ENCODE assay signal across 8 mouse cellular contexts in the genomic region with DNA sequence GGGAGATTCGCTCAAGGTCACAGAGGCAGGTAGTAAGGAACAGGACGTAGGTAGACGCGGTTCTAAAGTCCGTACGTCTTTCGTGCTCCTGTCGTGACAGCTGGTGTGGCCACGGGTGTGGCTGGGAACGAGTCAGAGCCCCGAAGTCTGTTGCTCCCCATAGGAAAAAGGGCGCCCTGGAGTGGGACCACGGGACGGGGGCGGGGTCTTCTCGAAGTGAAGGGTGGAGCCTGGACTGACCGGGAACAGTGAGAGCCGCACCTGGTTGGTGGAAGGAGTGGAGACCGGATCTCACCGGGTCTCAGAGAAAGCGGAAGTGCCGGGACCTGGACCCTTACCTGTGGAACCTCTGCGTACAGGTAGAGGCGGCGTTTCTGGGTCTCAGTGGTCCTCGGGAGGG. TPM values are rescaled to one million over a fixed set of nuclear protein-coding genes. Genes with fewer than 3 reads are reported as not detected.
A peak's percentile ranks its signal among the peaks of the same experiment; 100 is the strongest.
DNase-seq lines count a peak whose midpoint lies in the region; ATAC-seq and TF ChIP-seq lines count a peak whose summit lies in the region.

No protein-coding gene starts in this region.

- WGBS in kidney, postnatal 0 days = under 1% methylated on average over 26 of the region's 26 CpGs

- DNase-seq in adrenal gland, postnatal 14 days = peak; percentile 53
- no peak for DNase-seq in adrenal gland, adult 8-10 months
- DNase-seq in c-Kit-negative CD71-positive TER-119-positive erythroid progenitor cells, embryonic 14.5 days (ENCODE audit: low read depth, low spot score) = peak; percentile 8
- DNase-seq in kidney, postnatal 0 days (ENCODE audit: low spot score) = peak; percentile 68
- peak; percentile 82 for DNase-seq in lung, postnatal 36 days
- peak; percentile 81 for DNase-seq in testis, postnatal 14 days (ENCODE audit: low spot score)
- no peak for DNase-seq in right cerebral cortex, postnatal 36 days (ENCODE audit: low spot score in 2 of 2)

- peak overlapping the region; percentile 52; the same call in 1 of the 2 replicates for H3K27ac ChIP-seq in kidney, postnatal 0 days

- H3K4me2 ChIP-seq in kidney, postnatal 0 days (ENCODE audit: low read length) = peak overlapping the region; percentile 72

- no peak for TF ChIP-seq CTCF in kidney, postnatal 0 days (IDR thresholded peaks at IDR 0.05; ENCODE audit: low read depth)

- H3K4me1 ChIP-seq in kidney, postnatal 0 days (replicated peaks; ENCODE audit: insufficient read depth, low read length) = no peaks in the 10 kb centered on the region

- H3K9me3 ChIP-seq in kidney, postnatal 0 days (replicated peaks; ENCODE audit: low read length) = no peaks in the 10 kb centered on the region

- peak overlapping the region; percentile 43 for H3K9ac ChIP-seq in kidney, postnatal 0 days (ENCODE audit: low read depth, low read length)

- H3K27me3 ChIP-seq in kidney, postnatal 0 days (ENCODE audit: insufficient read depth, low read length) = no peaks in the 10 kb centered on the region

- no peaks in the 10 kb centered on the region for H3K36me3 ChIP-seq in kidney, postnatal 0 days (ENCODE audit: insufficient read depth, low read length)

- ATAC-seq in granulocyte monocyte progenitor cell, adult 5-6 weeks (replicated peaks; ENCODE audit: poor library complexity, severe bottlenecking) = peak; percentile 50
- peak; percentile 91 for ATAC-seq in kidney, postnatal 0 days (replicated peaks; ENCODE audit: low FRiP score, low read depth)

- peak overlapping the region; percentile 34 for H3K4me3 ChIP-seq in kidney, postnatal 0 days (replicated peaks; ENCODE audit: low read depth, low read length)

RNA-seq across cellular contexts. Expression of gene Lpin3, which starts 7.4 kb away (rescaled TPM):
- 36.2 and 42.1 TPM in 2 replicates for total RNA-seq in adrenal gland, postnatal 14 days (2021)
- total RNA-seq in adrenal gland, adult 8-10 months (2022) = 10 to 100 TPM; 39.0 to 84.3 (median 50.2) TPM
- total RNA-seq in granulocyte monocyte progenitor cell, adult 5-6 weeks (2014; fragmentation: Nextera tagmentation) = not detected in 2 replicates
- not detected in 2 replicates for total RNA-seq in granulocyte monocyte progenitor cell, adult 5-6 weeks (2017)
- polyA plus RNA-seq in kidney, postnatal 0 days (2015; fragmentation: Nextera tagmentation; extraction: Ambion mirVana) = 4.1 and 4.2 TPM in 2 replicates

RNA-seq across cellular contexts. Expression of gene Zhx3, which starts 15.1 kb away (rescaled TPM):
- 87.8 and 103 TPM in 2 replicates for total RNA-seq in adrenal gland, postnatal 14 days (2021)
- 10 to 100 TPM; 66.1 to 97.0 (median 75.6) TPM for total RNA-seq in adrenal gland, adult 8-10 months (2022)
- total RNA-seq in granulocyte monocyte progenitor cell, adult 5-6 weeks (2014; fragmentation: Nextera tagmentation) = 5.3 and 16.5 TPM in 2 replicates
- total RNA-seq in granulocyte monocyte progenitor cell, adult 5-6 weeks (2017) = 3.9 and 4.4 TPM in 2 replicates
- polyA plus RNA-seq in kidney, postnatal 0 days (2015; fragmentation: Nextera tagmentation; extraction: Ambion mirVana) = 12.6 and 12.7 TPM in 2 replicates

RNA-seq across cellular contexts. Expression of gene Emilin3, which starts 24.3 kb away (rescaled TPM):
- 0.15 and 0.23 TPM in 2 replicates for total RNA-seq in adrenal gland, postnatal 14 days (2021)
- total RNA-seq in adrenal gland, adult 8-10 months (2022) = not detected
- total RNA-seq in granulocyte monocyte progenitor cell, adult 5-6 weeks (2014; fragmentation: Nextera tagmentation) = not detected in 2 replicates
- not detected in 2 replicates for total RNA-seq in granulocyte monocyte progenitor cell, adult 5-6 weeks (2017)
- polyA plus RNA-seq in kidney, postnatal 0 days (2015; fragmentation: Nextera tagmentation; extraction: Ambion mirVana) = 1.5 and 1.7 TPM in 2 replicates

Comparison
In these comparisons a context has a peak if more than half of its experiments do, and no peak if none do; other contexts are left out.
1. DNase-seq: peak in adrenal gland, postnatal 14 days (single experiment), c-Kit-negative CD71-positive TER-119-positive erythroid progenitor cells, embryonic 14.5 days (single experiment), kidney, postnatal 0 days (single experiment), lung, postnatal 36 days (single experiment) and testis, postnatal 14 days (single experiment); none in adrenal gland, adult 8-10 months (single experiment) and right cerebral cortex, postnatal 36 days (0 of 2).
2. RNA of gene Lpin3, which starts 7.4 kb away (total RNA-seq): 39.0 to 84.3 TPM in adrenal gland, adult 8-10 months and 36.2 to 42.1 TPM in adrenal gland, postnatal 14 days; not detected in granulocyte monocyte progenitor cell, adult 5-6 weeks; every median in the first group is over 10 times any median in the second.